Mouse (Mus musculus): Measurements from ENCODE around the gene Oxgr1. TPM values are rescaled to one million over a fixed set of nuclear protein-coding genes. Genes with fewer than 3 reads are reported as not detected.

Gene Oxgr1
- polyA plus RNA-seq, 1 experiment from 2014 or later, result 0.24 TPM

Other genes with a start within 250 kb of the Oxgr1 start
- 127 TPM in 2 replicates for gene Mbnl2, start 233.2 kb upstream of the Oxgr1 start, polyA plus RNA-seq (2015; fragmentation: Nextera tagmentation; extraction: Ambion mirVana)